Mouse (Mus musculus) kidney, embryonic 15.5 days (tissue): ENCODE measurements at regions not wholly inside any gene's neighbourhood (a gene's known extent, or its start where the extent isn't known, plus 50 kb on each side); places are given as distances from the start of the nearest gene placed in this dataset.

Experiments
- ATAC-seq: fragments of 200-750 bp; cut with Nextera tagmentation; replicated peaks from 2 replicates; pipeline ENCODE4 v1.8.0; 2017; ENCODE audit warnings: moderate TSS enrichment; ENCODE audit not compliant: low FRiP score
- H3K27ac ChIP-seq: fragments of 300-500 bp; sonication (generic); 2 replicates; pipeline ENCODE4 v1.5.1; 2015; ENCODE audit warnings: mild to moderate bottlenecking, inconsistent platforms
- H3K27me3 ChIP-seq: fragments of 300-500 bp; sonication (generic); 2 replicates; pipeline ENCODE4 v1.6.1; 2015; ENCODE audit warnings: inconsistent platforms
- H3K36me3 ChIP-seq: fragments of 300-500 bp; sonication (generic); 2 replicates; pipeline ENCODE4 v1.6.1; 2015; ENCODE audit warnings: inconsistent platforms
- H3K4me1 ChIP-seq: fragments of 300-500 bp; sonication (generic); 2 replicates; pipeline ENCODE4 v1.6.1; 2015; ENCODE audit warnings: inconsistent platforms
- H3K4me2 ChIP-seq: fragments of 300-500 bp; sonication (generic); 2 replicates; pipeline ENCODE4 v1.6.1; 2015; ENCODE audit warnings: moderate library complexity, mild to moderate bottlenecking, inconsistent platforms
- H3K4me3 ChIP-seq: fragments of 300-500 bp; sonication (generic); replicated peaks from 2 replicates; pipeline ENCODE4 v1.5.1; 2015; ENCODE audit warnings: mild to moderate bottlenecking, inconsistent platforms
- H3K9ac ChIP-seq: fragments of 300-500 bp; sonication (generic); 2 replicates; pipeline ENCODE4 v1.6.1; 2015; ENCODE audit warnings: mild to moderate bottlenecking, inconsistent platforms
- H3K9me3 ChIP-seq: fragments of 300-500 bp; sonication (generic); replicated peaks from 2 replicates; pipeline ENCODE4 v1.6.1; 2016; ENCODE audit warnings: inconsistent platforms
- WGBS: fragments of 180-500 bp; shearing (Covaris S2); methylation state at CpG from one replicate; pipeline ENCODE4 v1.1.7; 2015; ENCODE audit warnings: mixed read lengths; 5-methylcytosine and 5-hydroxymethylcytosine counted together

GRCm38 (mm10) chr8:103494670-103495069 is 606.8 kb upstream of the Cdh5 start:
- no peaks in the 10 kb centered on the region for H3K27me3 ChIP-seq

GRCm38 (mm10) chr8:103501328-103501727 is 600.1 kb upstream of the Cdh5 start:
- Histone ChIP-seq H3K4me1 (no peaks in the 10 kb centered on the region), H3K36me3 (no peaks in the 10 kb centered on the region), H3K27ac (no peak overlapping the region), H3K4me3 (no peak overlapping the region), H3K27me3 (no peaks in the 10 kb centered on the region), H3K9me3 (no peaks in the 10 kb centered on the region), H3K9ac (no peak overlapping the region), H3K4me2 (no peak overlapping the region)
- WGBS, result 66% methylated on average over 2 of the region's 2 CpGs
- no peak for ATAC-seq

More at GRCm38 (mm10) chr8:103494670-103495069, 606.8 kb upstream of the Cdh5 start:
- Histone ChIP-seq H3K9me3 (no peaks in the 10 kb centered on the region), H3K36me3 (no peaks in the 10 kb centered on the region), H3K4me3 (no peak overlapping the region), H3K4me1 (peaks cover 30% of the 10 kb centered on the region), H3K4me2 (no peak overlapping the region), H3K27ac (peak overlapping the region; percentile 68), H3K9ac (no peak overlapping the region)
- 29% methylated on average over 1 of the region's 1 CpGs for WGBS
- peak; percentile 41; the same call in 1 of the 2 replicates for ATAC-seq

GRCm38 (mm10) chr8:103502991-103503767 is 598.2 kb upstream of the Cdh5 start:
- no peak overlapping the region for H3K9ac ChIP-seq
- H3K4me3 ChIP-seq, result no peak overlapping the region
- H3K36me3 ChIP-seq, result no peaks in the 10 kb centered on the region
- no peaks in the 10 kb centered on the region for H3K9me3 ChIP-seq
- H3K4me2 ChIP-seq, result no peak overlapping the region
- H3K27me3 ChIP-seq, result no peaks in the 10 kb centered on the region
- no peak for ATAC-seq
- no peaks in the 10 kb centered on the region for H3K4me1 ChIP-seq
- 80% methylated on average over 9 of the region's 9 CpGs for WGBS
- H3K27ac ChIP-seq, result no peak overlapping the region

- WGBS, result 35% methylated on average over 6 of the region's 6 CpGs
- Histone ChIP-seq H3K4me2 (no peak overlapping the region), H3K27ac (no peak overlapping the region), H3K4me1 (no peaks in the 10 kb centered on the region), H3K9ac (no peak overlapping the region), H3K36me3 (no peaks in the 10 kb centered on the region), H3K4me3 (no peak overlapping the region), H3K27me3 (no peaks in the 10 kb centered on the region), H3K9me3 (no peaks in the 10 kb centered on the region)
- ATAC-seq, result no peak
These were observed 595.1 kb upstream of the Cdh5 start for GRCm38 (mm10) chr8:103506334-103506733.

- Histone ChIP-seq H3K9me3 (no peaks in the 10 kb centered on the region), H3K4me3 (no peak overlapping the region), H3K27me3 (no peaks in the 10 kb centered on the region), H3K4me2 (no peak overlapping the region), H3K36me3 (no peaks in the 10 kb centered on the region), H3K4me1 (no peaks in the 10 kb centered on the region), H3K9ac (no peak overlapping the region), H3K27ac (no peak overlapping the region)
- 86% methylated on average over 5 of the region's 5 CpGs for WGBS
- ATAC-seq, result no peak
These were observed 594.4 kb upstream of the Cdh5 start for GRCm38 (mm10) chr8:103507068-103507467.

DNA sequence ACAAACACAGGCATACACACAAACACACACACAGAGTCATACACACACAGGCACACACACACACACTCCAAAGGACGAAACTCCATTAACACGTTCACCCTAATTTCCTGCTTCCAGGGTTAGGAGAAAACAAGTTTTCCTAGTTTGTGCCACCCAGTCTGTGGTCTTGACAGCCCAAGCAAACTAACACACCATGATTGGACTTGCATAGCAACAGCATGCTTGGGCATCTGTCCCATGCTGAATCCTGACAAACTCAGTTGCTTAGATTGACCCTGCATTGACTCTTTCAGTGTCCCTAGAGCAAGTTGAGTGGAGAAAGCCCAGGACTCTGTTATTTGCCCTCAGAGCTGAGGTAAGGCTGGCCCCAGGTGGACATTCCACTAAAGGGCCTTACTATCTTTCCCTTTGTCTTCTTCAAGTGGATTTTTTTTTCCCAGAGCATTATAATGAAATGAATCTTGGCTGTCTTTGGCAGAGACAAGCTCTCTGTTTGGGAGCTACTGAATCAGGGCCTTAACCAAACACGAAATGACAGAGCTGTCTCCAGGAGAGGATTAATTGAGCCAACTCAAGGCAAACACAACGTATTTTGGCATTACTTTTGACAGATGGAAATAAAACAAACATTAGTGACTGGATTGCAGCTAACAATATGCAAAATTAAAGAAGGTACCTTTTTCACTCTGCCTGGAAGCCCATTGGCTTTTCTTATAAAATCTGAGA is 581.1 kb upstream of the Cdh5 start:
- H3K4me2 ChIP-seq, result no peak overlapping the region
- H3K4me1 ChIP-seq, result 0 out of 2 replicates have a peak, but pooled peaks cover 4% of the 10 kb centered on the region
- no peaks in the 10 kb centered on the region for H3K27me3 ChIP-seq
- ATAC-seq, result no peak
- no peak overlapping the region for H3K9ac ChIP-seq
- 62% methylated on average over 4 of the region's 4 CpGs for WGBS
- H3K27ac ChIP-seq, result no peak overlapping the region
- H3K9me3 ChIP-seq, result no peaks in the 10 kb centered on the region
- H3K36me3 ChIP-seq, result no peaks in the 10 kb centered on the region
- no peak overlapping the region for H3K4me3 ChIP-seq

DNA sequence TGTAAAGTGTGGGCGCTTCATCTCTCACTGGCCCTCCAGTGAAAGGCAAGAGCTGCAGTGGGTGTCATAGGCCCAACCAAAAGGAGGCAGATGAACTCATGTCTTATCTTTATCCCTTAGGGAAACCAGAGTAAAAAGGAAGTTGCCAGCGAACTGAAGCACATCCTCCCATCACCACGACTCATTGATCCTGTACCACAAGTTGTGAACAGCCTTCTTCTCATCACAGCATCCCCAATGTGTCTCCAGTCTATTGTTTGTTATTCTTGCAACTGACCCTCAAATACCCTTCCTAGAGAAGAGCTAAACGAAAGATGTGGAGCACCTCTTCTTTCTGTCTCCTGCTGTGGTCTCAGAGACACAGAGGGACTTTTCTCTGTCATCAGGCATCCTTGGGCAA is 570.5 kb upstream of the Cdh5 start:
- peak; percentile 82 for ATAC-seq
- Histone ChIP-seq H3K9ac (no peak overlapping the region), H3K4me1 (peaks cover 5% of the 10 kb centered on the region), H3K27me3 (no peaks in the 10 kb centered on the region), H3K36me3 (no peaks in the 10 kb centered on the region), H3K4me2 (no peak overlapping the region), H3K9me3 (no peaks in the 10 kb centered on the region), H3K4me3 (no peak overlapping the region), H3K27ac (0 out of 2 replicates have a peak overlapping the region, but pooled peaks have one; percentile 27)
- WGBS, result 40% methylated on average over 4 of the region's 4 CpGs

GRCm38 (mm10) chr8:103534971-103535370 is 566.5 kb upstream of the Cdh5 start:
- 86% methylated on average over 4 of the region's 4 CpGs for WGBS
- ATAC-seq, result no peak
- Histone ChIP-seq H3K36me3 (no peaks in the 10 kb centered on the region), H3K27me3 (no peaks in the 10 kb centered on the region), H3K4me3 (no peak overlapping the region), H3K4me1 (peaks cover 5% of the 10 kb centered on the region), H3K9me3 (no peaks in the 10 kb centered on the region), H3K9ac (no peak overlapping the region), H3K27ac (no peak overlapping the region), H3K4me2 (no peak overlapping the region)

- Histone ChIP-seq H3K9ac (no peak overlapping the region), H3K9me3 (no peaks in the 10 kb centered on the region), H3K4me2 (no peak overlapping the region), H3K4me1 (peaks cover 5% of the 10 kb centered on the region), H3K27ac (no peak overlapping the region), H3K36me3 (no peaks in the 10 kb centered on the region), H3K4me3 (no peak overlapping the region), H3K27me3 (no peaks in the 10 kb centered on the region)
- 88% methylated on average over 2 of the region's 2 CpGs for WGBS
- no peak for ATAC-seq
These were observed 564.6 kb upstream of the Cdh5 start for GRCm38 (mm10) chr8:103536856-103537255.

DNA sequence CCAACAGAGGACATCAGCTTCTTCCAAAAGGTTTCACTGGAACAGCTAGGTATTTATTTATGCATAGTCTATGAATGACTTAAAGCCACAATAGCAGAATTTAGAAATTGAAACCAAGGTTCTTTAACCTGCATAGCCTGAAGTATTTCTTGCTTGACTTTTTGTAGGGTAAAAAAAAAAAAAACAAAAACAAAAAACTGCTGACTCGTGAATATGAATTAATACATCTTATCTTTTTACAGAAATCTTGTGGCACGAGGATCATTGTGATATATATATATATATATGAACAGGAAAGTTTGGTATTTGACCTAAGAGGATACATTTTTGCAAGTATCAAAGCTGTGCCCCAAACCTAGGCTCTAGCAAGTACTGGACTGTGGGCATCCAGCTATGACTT is 559.5 kb upstream of the Cdh5 start:
- H3K27ac ChIP-seq, result no peak overlapping the region
- ATAC-seq, result no peak

GRCm38 (mm10) chr8:103551916-103552535 is 549.4 kb upstream of the Cdh5 start:
- Histone ChIP-seq H3K9ac (no peak overlapping the region), H3K27ac (no peak overlapping the region), H3K4me3 (no peak overlapping the region), H3K4me2 (no peak overlapping the region), H3K9me3 (no peaks in the 10 kb centered on the region), H3K36me3 (no peaks in the 10 kb centered on the region), H3K4me1 (no peaks in the 10 kb centered on the region), H3K27me3 (no peaks in the 10 kb centered on the region)
- 86% methylated on average over 8 of the region's 8 CpGs for WGBS
- ATAC-seq, result no peak

More for the DNA sequence above, 559.5 kb upstream of the Cdh5 start:
- no peak overlapping the region for H3K4me2 ChIP-seq
- H3K27me3 ChIP-seq, result no peaks in the 10 kb centered on the region
- 83% methylated on average over 2 of the region's 2 CpGs for WGBS
- H3K9me3 ChIP-seq, result no peaks in the 10 kb centered on the region
- H3K36me3 ChIP-seq, result no peaks in the 10 kb centered on the region
- no peaks in the 10 kb centered on the region for H3K4me1 ChIP-seq
- no peak overlapping the region for H3K4me3 ChIP-seq
- no peak overlapping the region for H3K9ac ChIP-seq

- no peak overlapping the region for H3K4me2 ChIP-seq
- H3K27ac ChIP-seq, result no peak overlapping the region
- H3K4me3 ChIP-seq, result no peak overlapping the region
- no peaks in the 10 kb centered on the region for H3K27me3 ChIP-seq
- H3K9me3 ChIP-seq, result no peaks in the 10 kb centered on the region
- H3K36me3 ChIP-seq, result no peaks in the 10 kb centered on the region
- no peak for ATAC-seq
- no peak overlapping the region for H3K9ac ChIP-seq
- 64% methylated on average over 2 of the region's 2 CpGs for WGBS
- H3K4me1 ChIP-seq, result no peaks in the 10 kb centered on the region
These were observed 539.8 kb upstream of the Cdh5 start for GRCm38 (mm10) chr8:103561606-103562005.
